Mouse (Mus musculus): Measurements from ENCODE around the gene Pgbd1. TPM values are rescaled to one million over a fixed set of nuclear protein-coding genes. Genes with fewer than 3 reads are reported as not detected.

The Pgbd1 gene
- total RNA-seq, 2 experiments from 2014 or later, result 0.98 to 1.5 TPM

DNA sequence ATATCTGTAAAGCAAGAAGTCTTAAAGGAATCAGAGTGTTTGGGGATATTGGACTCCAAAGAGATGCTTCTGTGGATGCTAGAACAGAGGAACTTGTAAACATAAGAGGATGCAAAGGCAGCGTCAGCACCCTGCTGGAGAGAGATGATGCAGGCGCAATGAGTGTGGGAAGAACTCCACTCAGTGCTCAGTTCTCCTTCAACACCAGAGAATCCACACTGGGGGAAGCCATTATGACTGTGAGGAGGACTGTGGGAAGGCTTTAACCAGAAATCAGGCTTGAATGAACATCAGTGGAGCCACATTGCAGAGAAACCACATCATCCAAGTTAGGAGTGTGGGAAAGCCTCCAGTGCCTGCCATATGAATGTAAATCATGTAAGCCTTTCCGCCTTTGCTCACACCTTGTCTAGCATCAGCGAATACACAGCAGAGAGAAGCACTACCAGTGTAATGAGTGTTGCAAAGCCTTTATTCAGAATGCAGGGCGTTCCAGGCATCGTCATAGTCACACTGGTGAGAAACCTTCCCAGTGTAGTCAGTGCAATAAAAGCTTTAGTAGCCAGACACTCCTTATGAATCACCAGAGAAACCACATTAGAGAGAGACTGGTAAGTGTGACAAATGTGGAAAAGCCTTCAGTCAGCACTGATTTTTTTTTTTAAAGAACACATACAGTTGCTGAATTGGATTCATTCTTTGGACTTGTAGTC is 23.4 kb downstream of the Pgbd1 start:
- DNase-seq (ENCODE audit: low spot score in 2 of 2), result peak in 1 of 2 experiments; percentile 15

DNA sequence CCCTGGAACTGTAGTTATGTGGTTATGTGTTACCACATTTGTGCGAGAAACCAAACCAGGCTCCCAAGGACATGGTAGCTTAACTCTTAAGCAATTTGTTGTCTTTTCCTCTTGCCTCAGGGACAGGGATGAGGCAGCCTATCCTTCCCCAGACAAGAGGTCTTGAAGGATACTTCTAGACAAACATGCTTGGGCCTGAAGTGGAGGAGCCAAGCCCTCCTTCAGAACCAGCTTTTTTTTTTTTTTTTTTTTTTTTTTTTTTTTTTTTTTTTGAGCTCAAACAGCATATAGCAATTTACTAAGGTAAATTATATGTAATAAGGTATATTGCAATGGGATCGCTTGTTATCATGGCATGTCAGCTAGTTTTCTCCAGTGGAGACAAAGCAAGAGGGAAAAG is 25.1 kb downstream of the Pgbd1 start:
- DNase-seq (ENCODE audit: low spot score in 2 of 2), result no peak

DNA sequence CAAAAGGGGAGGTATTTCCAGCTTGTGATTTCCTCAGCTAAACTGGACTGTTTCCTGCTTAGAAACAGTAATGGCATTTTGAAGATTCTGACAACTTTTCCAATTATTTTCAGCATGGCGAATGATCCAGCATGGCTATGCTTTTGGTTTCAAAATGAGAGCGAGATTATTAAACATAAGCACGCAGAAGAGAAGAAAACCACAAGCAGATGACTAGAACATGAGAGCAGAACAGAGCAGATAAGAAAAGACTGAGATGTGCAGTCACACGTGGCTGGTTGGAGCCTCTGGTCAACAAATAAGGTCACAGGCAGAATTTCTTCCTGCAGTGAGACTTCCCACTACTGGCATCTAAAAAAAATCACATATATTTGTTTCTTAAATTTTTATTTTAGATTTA is 25.6 kb downstream of the Pgbd1 start:
- DNase-seq (ENCODE audit: low spot score in 2 of 2), result no peak

DNA sequence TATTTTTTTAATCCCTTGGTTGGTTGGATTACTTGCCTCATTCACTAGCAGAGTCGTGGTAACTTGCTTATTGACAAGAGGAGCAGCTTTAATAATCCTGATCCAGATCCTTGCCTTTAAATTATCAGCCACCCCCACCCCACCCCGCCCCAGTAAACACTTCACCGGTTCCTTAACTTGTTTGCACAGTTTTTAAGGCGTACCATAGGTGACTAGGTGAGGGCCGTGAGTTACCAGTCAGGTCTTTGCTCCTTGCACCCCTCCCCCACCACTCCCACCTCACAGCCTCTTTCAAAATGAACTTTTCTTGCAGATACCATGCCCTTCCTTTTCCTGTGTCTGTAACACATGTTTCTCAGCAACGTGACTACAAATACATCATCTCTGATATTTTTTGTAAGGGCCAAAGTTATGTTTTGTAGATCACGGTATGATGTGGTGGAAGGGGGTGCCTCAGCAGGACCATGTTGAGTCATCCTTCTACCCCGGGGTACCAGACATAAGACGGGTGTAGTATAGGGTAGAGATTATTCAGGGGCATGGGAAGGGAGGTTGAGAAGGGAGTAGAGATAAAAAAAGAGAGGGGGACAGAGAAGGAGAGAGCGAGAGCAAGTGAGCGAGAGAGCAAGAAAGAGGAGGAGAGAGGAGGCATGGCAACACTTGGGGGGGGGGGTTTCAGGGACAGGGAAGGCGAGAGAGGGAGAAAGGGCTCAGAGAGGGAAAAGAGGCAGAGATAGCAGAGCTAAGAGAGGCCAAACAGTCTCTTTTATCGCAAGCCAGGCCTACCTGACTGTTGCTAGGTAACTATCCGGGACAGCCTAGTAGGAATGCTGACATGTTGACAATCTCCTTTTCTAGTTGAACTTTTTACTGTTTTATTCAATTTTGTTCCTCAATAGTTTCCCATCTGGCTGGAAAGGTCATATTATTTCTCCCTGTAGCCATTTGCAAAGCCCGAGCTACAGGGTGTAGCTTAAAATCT is 26.3 kb downstream of the Pgbd1 start:
- no peak for DNase-seq (ENCODE audit: low spot score in 2 of 2)

DNA sequence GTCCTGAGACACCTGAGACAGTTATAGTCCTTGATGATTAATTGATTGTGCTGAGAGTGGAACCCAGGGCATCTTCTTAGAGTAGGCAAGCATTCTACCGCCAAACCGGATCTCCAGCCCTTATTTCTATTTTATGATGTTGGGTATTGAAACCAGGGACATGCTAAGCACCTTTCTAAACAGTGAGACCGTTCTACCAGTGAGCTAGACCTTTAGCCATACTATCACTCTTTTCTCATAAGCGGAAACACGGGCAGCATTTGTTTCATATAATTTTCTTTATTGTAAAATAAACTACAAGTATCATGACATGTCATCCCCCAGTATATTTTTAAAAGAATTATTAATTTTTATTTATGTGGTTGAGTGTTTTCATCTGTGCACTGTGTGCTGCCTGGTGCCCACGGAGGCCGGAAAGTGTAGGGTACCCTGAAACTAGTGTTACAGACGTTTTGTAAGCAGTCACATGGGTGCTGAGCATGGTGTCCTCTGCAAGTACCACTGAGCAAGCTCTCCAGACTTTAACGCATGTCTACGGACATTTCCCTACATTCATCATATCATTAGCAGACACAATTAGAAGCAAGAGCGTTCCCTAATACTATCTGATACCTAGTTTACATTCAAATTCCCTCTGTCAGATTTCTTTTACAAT is 31.9 kb downstream of the Pgbd1 start:
- no peak for DNase-seq (ENCODE audit: low spot score in 2 of 2)

DNA sequence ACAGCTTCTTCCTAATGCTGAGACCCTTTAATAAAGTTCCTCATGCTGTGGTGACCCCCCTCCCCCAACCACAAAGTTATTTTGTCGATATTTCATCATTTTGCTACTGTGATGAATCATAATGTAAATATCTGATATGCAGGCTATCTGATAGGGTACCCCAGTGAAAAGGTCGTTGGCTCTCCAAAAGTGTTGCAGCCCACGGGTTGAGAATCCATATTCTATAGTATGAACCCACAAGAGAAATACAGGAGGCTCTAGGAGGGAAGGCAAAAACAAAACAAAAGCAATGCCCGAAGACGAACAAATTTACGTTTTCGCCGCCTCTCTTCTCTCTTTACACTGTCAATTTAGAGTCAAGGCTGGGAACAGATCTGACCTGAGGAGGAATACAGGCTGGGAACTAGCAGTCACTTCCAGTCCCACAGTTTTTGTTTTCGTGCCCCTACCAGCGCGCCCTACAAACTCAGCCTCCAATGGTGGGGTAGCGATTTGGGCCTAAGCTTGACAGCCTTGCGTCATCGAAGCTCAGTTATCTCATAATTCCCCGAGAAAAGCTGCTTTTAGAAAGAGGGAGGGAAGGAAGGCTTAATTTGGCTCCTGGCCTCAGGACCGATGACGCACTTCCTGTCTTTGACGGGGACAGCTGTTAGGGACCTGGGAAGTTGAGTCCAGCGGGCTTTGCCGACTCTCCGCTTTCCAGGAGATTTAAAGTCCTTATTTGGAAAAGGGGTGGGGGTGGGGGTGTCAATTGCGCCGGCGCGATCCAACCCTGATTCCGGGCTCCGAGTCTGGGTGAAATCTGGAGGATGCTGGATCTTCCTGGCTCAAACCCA is 32.7 kb downstream of the Pgbd1 start:
- peak; percentile 85 to 90 for DNase-seq (ENCODE audit: low spot score in 2 of 2)

DNA sequence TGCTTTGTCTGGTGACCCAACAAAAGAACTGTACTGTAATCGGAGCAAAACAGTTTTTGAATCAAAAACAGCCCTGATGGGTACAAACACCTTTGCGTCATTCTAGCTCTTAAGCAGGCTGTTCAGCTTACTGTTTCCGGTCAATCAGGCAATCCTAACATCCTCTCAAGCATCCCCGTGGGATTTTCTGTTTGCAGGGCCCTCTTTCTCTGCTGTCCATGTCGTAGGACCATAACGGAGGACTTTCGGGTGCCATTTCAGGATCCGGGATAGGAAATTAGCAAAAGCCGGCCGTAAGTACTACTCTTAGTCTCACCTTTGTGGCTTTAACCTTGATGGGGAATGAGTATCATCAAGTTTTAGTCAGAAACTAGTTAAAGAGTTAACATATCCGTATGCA is 33.5 kb downstream of the Pgbd1 start:
- no peak for DNase-seq (ENCODE audit: low spot score in 2 of 2)

DNA sequence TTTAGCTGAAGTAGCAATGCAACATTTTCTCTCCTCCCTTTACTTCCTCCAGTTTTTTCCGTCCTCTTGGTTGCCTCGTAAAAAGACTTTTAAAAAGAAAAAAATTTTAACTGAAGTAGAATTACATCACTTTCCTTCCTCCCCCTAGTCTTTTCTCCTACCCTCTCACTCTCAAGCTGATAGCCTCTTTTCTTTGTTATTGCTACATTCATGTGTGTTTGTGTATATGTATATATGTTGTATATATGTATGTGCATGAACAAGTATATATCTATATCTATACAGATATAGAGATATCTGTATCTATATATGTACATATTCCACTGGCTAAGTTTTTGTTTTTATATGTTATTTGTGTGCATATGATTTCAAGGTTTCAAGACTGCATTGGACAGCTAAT is 38.0 kb downstream of the Pgbd1 start:
- DNase-seq (ENCODE audit: low spot score in 2 of 2), result no peak

DNA sequence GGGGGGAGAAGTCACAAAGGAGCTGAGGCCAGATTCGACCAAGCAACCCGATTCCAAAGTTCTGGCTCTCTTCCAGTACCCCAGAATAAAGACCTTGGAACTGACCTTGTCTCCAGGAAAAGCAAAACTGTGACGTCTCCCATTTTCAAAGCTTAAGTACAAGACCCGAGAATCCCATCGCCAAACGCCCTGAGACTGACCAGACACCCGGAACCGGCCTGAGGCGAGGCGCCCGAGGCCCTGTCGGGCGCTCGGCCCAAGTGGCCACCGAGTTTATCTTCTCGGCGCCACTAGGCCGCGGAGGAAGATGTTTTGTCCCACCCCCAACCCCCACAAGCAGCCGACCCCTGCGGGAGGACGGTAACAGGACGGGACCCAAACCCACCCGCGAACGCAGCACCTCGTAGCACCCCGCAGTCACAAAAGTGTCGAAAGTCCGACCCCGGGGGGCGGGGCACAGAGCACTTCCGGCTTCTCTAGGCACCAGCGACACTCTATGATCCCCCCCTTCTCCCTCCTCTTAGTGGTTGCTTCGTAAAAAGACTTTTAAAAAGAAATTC is 38.5 kb downstream of the Pgbd1 start, which contains the start of gene Zkscan3:
Gene Zkscan3, minus strand, starts transcription at position 469 of the 560 bp plus-strand sequence.
- DNase-seq (ENCODE audit: low spot score in 2 of 2), result peak; percentile 74 to 82

DNA sequence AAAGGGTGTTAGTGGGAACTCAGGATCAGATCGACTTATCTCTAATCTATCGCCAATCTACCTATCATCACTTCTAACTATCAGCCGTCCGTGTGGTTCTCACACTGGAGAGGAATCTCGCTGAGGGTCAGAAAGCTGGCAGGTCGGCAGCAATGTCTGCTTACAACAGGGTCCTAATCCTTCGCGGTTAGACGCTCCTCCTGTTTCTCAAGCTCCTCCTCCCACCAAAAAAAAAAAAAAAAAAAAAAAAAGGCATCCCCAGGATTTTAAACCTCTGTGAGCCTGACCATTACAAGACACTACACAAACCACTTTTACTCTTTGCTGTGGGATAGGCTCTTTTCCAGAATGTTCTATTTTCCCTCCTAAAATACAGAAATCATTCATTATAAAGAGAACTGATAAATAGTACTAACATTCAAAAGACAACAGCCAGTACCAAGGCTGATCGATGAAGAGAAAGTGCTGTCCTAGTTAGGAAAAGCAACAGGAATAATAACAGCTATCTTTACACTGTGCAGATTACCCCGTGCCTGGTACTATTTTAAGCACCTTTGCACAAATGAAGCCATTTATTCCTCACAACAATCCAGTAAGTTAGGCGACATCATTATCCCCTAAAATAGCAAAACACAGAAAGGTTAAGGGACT is 39.1 kb downstream of the Pgbd1 start:
- no peak for DNase-seq (ENCODE audit: low spot score in 2 of 2)

DNA sequence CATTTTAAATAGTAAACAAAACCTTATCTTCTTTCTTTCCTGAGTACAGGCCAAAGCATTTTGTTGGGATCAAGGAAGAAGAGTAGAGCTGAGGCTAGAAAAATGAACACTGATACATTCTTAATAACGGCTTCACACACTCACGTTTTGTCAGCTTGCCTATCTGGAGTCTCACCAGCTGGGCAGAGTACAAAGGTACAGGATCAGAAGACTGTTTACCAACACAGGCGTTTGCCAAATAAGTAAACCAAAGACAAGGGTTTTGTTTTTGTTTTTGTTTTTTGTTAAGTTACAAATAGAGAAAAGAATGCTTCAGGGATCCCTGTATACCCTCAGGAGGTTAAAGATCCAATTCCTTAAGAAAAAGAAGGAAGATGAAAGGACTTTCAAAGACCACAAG is 39.7 kb downstream of the Pgbd1 start:
- no peak for DNase-seq (ENCODE audit: low spot score in 2 of 2)

DNA sequence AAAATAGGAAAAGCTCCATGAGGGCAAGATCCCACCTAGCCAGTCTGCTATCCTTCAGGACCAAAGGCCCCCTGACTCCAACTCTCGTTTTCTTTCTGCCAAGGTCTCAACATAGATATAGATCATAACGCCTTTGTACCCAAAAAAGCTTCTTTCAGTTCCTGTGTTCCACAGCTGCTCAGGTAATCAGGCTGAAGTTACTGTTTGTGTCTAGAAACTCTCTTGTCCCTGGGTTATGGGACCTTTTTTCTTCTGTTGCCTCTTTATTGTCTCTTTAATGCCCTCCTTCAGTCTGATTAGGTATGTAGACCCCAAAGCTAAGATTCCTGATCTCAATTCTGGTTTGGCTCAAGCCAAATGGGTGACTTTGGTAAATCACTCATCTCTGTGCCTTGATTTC is 43.4 kb downstream of the Pgbd1 start:
- no peak for DNase-seq (ENCODE audit: low spot score in 2 of 2)

DNA sequence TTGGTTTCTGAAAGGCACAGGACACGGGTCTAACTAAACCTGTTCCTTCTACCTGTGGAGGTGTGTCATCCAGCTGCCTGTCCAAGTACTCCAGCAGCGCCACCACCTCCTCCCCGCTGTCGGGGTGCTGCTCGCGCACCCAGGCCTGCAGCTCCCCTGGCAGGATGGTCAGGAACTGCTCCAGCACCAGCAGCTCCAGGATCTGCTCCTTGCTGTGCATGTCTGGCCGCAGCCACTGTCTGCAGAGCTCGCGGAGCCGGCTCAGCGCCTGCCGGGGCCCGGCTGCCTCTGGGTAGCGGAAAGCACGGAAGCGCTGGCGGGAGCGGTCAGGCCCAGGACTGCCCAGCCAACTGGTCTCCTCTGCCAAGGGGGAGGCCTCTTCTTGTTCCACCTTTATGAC is 44.8 kb downstream of the Pgbd1 start:
- peak; percentile 12 to 14 for DNase-seq (ENCODE audit: low spot score in 2 of 2)

DNA sequence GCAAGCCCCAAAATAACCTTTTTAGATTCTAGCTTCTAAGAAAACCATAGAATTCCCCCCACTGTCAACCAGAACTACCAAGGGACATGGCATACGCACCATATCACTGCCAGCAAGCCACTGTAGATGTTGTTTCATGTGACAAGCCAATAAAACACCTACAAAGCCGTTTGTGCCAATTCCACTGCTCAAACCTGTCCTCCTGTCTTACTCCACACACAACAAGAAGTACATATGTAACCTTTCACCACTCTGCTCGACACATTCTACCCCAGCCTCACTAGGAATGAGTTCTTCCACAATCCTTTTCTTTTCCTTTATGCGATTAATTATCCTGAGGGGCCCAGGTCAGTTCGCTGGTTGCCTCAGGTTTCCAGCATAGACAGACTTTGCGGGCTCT is 45.2 kb downstream of the Pgbd1 start:
- DNase-seq (ENCODE audit: low spot score in 2 of 2), result no peak

DNA sequence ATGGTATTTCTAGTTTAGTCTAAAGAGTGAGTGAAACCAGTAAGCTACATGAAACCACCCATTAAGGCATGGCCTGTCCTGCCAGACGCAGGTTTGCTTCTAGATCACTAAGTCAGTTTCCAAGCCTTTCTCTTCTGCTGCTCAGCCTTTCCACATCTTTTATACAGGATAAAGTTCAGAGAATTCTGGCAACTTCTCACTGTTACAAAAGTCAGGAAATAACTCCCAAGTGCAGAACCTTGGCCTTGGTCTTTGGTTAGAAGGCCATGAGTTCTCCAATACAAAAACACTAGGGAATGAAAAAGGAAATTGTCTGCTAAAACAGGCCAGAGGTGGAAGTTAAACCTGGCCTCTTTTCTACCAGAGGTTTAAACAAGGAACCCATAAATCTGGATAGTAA is 45.6 kb downstream of the Pgbd1 start:
- DNase-seq (ENCODE audit: low spot score in 2 of 2), result no peak

DNA sequence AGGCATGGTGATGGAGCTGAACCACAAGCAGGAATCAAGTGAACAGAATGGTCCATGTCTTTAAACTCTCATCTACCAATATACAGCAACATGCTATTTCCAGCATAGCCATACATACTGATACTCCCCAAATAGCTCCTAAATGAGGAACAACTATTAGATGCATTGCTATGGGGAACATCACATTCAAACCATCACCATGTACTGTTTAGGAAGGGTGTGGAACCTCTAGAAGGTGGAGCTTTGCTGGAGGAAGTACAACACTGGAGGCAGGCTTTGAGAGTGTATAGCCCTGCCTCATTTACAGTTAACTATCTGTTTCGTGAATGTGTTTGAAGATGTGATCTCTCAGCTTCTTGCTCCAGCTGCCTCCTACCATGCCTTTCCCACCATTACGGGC is 63.1 kb downstream of the Pgbd1 start:
- DNase-seq (ENCODE audit: low spot score in 2 of 2), result no peak

DNA sequence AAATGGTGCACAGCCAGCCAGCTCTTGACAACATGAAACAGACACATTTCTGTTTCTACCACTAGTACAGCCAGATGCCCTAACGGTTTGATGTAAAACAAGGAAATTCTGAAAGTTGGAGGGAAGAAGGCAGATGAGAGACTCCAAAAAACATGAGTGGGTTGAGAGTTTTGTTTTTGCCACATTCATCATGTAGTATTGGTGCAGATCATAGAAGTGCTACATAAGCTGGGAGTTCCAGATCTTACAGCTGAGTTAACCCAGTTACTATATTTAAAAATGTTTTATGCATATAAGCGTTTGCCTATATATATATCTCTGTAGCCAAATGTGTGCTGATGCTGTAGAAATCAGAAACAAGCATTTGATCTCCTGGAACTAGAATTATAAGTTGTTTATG is 68.2 kb downstream of the Pgbd1 start:
- no peak for DNase-seq (ENCODE audit: low spot score in 2 of 2)
